Mouse (Mus musculus) lung, adult 2 months (tissue): ENCODE measurements around the gene Rbms3. TPM values are rescaled to one million over a fixed set of nuclear protein-coding genes. Genes with fewer than 3 reads are reported as not detected.

Experiments used
- DNase-seq: peaks from one replicate; pipeline ENCODE4 v3.0.0; 2022
- H3K4me1 ChIP-seq: fragments of 200-500 bp; 2 replicates; pipeline ENCODE4 v1.6.1; 2011; ENCODE audit warnings: low read length; ENCODE audit not compliant: control insufficient read depth, insufficient read depth
- H3K4me3 ChIP-seq: fragments of 200-500 bp; replicated peaks from 2 replicates; pipeline ENCODE3; 2011; ENCODE audit warnings: low read depth, mild to moderate bottlenecking, control low read depth, low read length; ENCODE audit errors: extremely low read depth
- CTCF ChIP-seq: fragments of 200-500 bp; IDR thresholded peaks from 2 replicates; pipeline ENCODE4 v1.5.1; 2011; ENCODE audit warnings: mild to moderate bottlenecking, low read length, control low read depth; ENCODE audit not compliant: insufficient read depth
- POLR2A ChIP-seq: fragments of 200-500 bp; IDR thresholded peaks from 2 replicates; pipeline ENCODE4 v1.6.1; 2011; ENCODE audit warnings: low read depth, mild to moderate bottlenecking, control low read depth, low read length, borderline replicate concordance; ENCODE audit errors: extremely low read depth
- WGBS: fragments of 180-500 bp; shearing (Covaris S2); methylation state at CpG from one replicate; pipeline ENCODE4 v1.1.7; 2018; 5-methylcytosine and 5-hydroxymethylcytosine counted together
- polyA plus RNA-seq: library from polyadenylated mRNA; depleted of rRNA; stranded (reverse); fragments of >200 nt; gene quantifications from 2 replicates; pipeline ENCODE4 v1.2.3, GENCODE M21; 2012

Rbms3 gene
- polyA plus RNA-seq, 1 experiment = 35.8 TPM

DNA sequence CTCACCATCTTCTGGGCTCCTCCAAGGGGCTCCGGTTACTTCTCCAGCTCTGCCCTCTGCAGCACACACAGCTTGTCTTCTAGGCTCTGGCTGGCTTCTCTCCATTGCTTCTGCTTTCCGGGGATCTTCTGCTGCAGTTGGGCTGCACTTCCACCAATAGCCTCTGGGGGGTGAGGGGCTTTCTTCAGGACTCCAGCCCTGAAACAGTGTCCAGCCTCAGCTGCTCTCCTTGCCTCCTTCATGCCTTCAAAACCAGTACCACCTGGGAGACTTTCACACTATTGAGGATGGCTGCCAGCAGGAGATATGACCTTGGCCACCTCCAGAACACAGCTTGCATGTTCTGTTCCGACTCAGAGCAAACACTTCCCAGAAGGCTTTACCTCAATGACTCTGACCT lies 1094.0 kb downstream of the Rbms3 start:
- no peak overlapping the region for H3K4me3 ChIP-seq
- 66% methylated on average over 3 of the region's 3 CpGs for WGBS
- TF ChIP-seq POLR2A = no peak
- peak; percentile 33; the same call in 1 of the 2 replicates for TF ChIP-seq CTCF
- DNase-seq = no peak
- H3K4me1 ChIP-seq = no peaks in the 10 kb centered on the region

DNA sequence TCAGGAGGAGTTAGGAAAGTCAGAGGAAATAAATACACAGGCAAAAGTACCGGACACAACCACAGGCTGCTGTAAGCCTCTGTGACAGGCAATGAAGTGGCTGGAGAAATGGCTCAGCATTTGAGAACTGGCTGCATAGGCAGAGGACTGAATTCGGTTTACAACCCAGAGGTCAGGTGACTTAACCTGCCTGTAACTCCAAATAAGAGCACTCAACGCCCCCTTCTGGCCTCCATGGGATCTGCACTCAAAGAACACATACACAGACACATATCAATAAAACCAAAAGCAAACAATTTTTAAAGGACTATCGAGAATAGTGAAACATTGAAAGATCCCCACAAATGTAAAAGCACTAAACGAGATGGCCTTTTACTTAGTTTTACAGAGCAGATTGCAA lies 1096.3 kb downstream of the Rbms3 start:
- TF ChIP-seq POLR2A = no peak
- no peak for TF ChIP-seq CTCF
- WGBS = 76% methylated on average over 5 of the region's 5 CpGs
- no peaks in the 10 kb centered on the region for H3K4me1 ChIP-seq

DNA sequence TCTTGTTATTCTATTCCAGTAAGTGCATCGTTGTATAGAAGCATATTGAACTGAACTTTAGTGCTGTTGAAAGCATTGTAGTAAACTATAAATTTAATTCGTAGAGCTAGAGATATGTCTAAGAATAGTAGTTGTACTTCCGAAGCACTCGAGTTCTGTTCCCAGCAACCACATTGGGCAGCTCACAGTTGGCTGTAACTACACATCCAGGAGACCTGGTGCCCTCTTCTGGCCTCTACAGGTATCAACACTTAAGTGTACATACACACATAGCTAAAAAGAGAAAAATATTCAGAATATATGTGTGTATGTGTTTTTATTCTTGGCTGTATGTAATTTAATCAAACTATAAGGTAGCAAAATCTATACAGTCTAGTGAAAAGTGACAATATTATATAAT lies 1098.6 kb downstream of the Rbms3 start:
- WGBS = 90% methylated on average over 4 of the region's 4 CpGs
- no peaks in the 10 kb centered on the region for H3K4me1 ChIP-seq
- DNase-seq = no peak
- TF ChIP-seq CTCF (no peak), POLR2A (no peak)
- H3K4me3 ChIP-seq = no peak overlapping the region

More for the DNA sequence above, 1096.3 kb downstream of the Rbms3 start:
- DNase-seq = no peak
- H3K4me3 ChIP-seq = no peak overlapping the region

DNA sequence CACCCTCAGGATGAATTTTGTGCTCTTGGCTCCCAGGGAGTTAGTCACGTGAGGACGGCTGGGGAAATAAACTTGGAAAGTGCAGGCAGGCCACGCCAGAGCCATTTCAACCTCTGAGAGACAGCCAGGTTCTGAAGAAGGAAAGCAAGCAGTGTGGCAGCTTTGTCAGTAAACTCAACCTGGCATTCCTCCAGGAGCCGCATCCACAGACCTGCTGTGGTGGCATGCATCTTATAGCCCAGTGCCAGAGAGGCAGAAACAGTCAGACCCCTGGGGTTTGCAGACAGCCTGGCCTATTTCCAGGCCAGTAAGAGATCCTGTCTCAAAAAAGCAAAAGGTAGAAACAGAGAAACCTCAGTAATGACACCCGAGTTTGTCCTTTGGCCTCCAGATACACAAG lies 1105.3 kb downstream of the Rbms3 start:
- Histone ChIP-seq H3K4me3 (no peak overlapping the region), H3K4me1 (no peaks in the 10 kb centered on the region)
- TF ChIP-seq POLR2A (no peak), CTCF (no peak)
- 65% methylated on average over 5 of the region's 5 CpGs for WGBS
- no peak for DNase-seq
